Mouse (Mus musculus): ENCODE measurements at regions not wholly inside any gene's neighbourhood (a gene's known extent, or its start where the extent isn't known, plus 50 kb on each side); places are given as distances from the start of the nearest gene placed in this dataset.

DNA sequence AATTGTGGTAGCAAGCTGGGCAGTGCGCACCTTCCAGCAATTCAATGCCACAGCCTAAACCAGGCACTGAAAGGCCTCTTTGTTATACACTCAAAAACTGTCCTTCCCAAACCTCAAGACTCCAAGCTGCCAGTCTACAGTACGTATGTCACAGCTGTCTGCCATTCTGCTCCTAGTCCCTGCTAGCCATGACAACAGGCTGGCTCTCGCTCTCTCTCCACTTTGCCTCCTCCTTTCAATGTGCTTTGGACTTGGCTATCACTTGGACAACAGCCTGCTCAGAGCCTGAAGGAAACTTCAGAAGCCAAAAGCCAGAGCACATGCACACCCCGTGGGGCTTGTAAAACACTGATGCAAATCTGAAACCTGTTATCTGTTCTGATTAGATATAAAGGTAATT lies 125.9 kb upstream of the Plcz1 start:
- TF ChIP-seq POLR2A (IDR thresholded peaks at IDR 0.05; ENCODE audit: insufficient read depth, low read depth, low read length) (no peak), CTCF (IDR thresholded peaks at IDR 0.05) (no peak), EP300 (IDR thresholded peaks at IDR 0.05; ENCODE audit: insufficient read depth, low read depth, low read length) (no peak)

Data from heart, adult 2 months (tissue).